Mouse (Mus musculus): Measurements from ENCODE around the gene Mrpl33.

Gene Mrpl33

DNA sequence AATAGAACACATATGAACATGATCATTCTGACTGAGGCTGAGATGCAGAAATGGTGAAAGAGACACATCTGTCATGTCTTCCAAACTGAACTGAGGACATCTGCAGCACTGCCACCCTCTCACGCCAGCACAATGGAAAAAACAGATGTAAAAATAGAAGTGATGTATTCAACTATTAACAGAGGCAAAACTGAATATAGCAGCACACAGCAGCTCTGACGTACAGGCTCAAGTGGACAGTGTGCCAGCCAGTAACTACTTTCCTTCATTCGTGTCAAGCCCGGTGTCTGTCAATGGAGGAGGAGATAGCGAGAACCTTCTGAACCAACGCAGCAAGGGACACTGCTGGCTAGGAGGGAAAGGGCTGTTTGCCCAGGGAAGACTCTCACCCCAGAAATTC lies 48.1 kb downstream of the Mrpl33 start:
- no peak for DNase-seq

DNA sequence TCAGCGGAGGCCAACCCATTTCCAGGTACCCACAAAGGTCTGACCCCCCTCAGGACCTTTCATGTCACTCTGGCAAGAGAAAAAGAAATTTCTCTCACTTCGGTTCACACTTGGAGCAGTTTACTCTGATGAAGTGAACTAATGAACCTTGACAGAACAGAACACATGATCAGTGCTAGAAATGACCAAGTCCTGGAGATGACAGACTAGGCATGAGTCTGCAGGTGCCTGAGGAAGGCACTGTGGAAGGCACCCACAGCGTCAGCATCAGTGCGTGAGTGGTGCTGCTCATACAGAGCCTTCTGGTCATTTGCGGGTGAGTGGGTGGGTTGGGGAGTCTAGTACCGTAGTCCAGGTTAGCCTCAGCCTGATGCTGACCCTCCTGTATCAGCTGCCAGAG lies 49.1 kb downstream of the Mrpl33 start:
- DNase-seq = no peak

DNA sequence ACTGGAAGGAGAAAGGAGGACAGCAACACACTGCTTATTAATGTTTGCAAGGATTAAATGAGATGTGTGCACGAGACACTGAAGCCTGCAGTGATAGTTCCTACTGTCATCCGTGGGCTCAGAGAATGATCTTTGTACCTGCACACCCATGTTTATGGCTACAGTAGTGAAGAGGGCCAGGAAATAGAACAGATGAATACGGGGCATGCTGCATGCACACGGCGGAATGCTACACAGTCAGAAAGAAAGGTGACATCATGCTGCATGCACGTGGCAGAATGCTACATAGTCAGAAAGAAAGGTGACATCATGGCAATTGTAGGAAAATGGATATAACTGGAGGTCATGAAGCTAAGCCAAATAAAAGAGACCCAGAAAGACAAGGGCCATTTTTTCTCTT lies 49.8 kb downstream of the Mrpl33 start:
- DNase-seq = no peak

DNA sequence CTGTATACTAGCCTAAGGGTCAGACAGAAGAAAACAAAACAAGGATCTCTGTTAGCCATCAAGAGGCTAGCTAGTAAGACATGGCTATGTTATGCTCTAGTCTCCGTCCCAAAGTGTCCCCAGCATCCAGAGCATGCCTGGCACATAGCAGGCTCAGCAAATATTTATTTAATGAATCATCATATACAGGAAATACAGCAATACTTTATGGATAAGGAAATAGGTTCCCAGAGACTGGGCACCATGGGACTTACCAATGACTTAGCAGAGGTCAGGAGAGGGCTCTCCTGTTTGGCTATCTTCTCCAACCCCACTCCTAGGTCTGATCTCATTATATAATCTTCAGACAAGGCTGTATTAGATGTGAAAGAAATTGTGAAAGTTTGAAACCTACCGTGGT lies 50.6 kb downstream of the Mrpl33 start:
- no peak for DNase-seq

DNA sequence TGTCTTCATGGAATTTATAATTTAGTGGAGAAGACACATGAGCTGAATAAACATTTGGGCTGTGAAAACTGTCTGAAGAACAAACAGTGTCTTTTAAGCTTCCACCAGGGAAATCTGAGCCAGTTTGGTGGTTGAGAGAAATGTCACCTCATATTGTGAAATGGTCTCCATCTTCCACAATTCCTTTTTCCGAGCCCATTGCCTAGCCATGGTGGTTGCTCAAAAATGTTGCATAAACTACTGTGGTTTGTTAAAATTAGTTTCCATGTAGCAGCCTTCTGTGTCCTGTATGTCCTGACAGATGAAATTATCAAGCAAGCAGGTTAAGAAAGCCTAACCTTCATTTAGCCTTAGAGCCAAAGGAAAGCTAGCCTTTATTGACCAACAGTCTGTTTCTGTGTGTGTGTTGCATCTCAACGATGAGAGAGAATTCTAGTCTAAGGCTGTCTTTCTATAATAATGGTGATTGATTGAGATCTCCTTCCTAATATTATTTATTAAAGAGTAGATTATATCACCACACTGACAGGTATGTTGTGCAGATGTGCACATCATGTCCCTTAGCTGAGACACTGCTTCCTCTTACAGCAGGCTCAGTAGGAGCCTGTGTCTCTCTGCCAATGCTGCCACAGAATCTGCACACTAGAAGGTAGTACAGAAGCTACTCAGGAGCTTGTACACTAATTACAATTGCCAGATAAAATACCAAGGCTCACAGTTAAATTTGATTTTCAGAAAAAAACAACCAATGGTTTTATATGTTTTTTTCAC lies 54.0 kb downstream of the Mrpl33 start:
- DNase-seq = no peak

DNA sequence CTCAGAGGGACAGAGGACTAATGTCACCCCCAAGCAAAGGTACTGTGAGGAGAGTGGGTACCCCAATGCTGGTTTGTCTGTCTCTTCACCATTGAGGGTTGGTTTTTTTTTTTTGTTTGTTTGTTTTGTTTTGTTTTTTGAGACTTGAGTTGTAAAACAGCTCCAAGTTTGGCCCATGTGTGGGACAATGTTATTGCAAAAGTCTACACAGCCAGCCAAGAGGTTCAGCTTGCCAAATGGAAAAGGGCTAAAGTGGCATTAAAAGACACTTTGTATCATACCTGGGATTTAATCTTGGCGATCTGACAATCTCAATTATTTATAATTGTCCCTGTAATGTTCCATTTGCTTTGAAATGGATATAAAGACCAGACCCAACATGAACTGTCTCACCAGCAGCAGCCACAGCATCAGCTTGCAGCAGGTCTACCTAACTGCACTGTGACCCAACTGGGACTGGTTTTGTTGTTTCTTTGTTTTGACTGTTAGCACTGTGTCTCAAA lies 59.0 kb downstream of the Mrpl33 start:
- DNase-seq = no peak

DNA sequence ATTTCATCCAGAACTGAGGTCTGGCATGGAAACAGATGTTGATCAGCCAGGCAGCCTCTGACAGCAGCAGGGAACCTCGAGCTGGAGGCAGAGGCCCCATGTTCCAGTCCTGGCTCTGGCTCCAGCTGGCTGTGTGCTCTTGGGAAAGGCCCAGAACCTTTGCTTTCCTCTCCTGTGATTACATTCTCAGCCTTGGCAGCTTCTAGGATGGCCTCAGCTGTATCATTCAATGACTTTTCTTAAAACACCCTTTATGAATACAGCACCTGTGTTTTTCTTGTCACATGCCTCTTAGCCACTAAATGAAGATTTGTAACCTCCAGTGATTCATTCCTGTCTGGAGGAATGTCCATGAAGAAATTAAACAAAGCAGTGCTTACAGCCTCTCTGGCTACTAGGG lies 69.4 kb downstream of the Mrpl33 start:
- no peak for DNase-seq

DNA sequence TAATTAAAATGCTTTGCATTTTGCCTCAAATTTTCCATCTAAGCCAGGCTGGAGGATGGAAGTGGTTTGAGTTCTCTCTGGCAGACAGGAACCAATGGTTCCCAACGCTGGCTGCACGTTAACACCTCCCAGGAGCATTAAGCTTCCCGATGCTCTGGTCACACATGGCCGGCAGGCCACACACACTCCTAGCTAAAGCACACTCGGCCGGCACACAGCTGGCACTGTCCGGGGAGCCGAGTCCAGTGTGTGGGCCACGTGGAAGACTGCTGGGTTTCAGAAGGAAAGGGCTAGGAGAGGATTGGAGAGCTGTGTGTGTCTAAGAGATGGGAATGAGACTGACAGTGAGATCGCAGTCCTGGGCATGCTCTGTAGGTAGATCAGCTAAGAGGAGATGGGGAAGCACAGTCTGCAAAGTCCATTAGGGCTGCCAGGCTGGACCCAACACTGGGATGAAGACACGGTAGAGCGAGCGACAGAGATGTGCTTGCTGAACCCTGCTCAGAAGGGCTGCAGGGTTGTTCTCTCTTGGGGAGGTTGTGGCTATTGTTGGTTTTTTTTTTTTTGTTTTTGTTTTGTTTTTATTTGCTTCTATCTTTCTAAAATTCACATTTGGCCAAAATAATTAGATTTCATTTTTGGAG lies 71.7 kb downstream of the Mrpl33 start:
- no peak for DNase-seq

DNA sequence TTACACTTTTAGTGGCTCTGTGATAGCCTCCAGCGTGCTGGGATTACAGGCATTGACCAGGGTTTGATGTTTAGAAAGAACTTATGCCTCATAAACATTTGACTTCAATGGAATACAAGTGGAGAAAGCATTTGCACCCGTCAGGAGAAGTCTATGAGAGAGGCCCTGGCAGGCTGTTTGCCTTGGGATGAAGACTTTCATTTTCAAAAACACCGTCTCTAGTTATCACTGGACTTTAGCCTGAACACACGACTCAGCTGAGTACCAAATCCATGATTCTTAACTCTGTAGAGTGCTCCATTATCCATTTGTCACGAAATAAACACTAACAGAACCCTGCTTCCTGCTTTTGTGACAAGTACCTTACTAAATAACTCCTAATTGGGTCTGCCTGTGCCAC lies 73.2 kb downstream of the Mrpl33 start:
- DNase-seq = no peak

DNA sequence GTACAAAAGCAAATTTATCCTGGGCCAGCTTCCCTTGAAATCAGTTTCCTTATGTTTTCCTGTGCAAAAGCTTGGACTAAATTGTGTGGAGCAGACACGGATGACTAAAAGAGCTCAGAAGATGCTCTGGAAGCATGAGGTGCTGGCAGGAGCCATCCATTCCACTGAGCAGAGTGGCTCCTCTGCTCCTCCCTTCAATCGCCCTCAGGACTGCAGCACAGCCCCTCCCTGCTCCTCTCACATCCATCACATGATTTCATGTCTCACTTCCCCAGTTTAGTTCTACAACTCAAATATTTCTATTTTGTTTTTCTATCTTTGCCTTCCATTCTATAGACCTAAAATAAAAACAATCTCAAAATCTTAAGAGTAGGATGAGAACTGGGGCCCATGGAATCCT lies 74.4 kb downstream of the Mrpl33 start:
- DNase-seq = no peak

DNA sequence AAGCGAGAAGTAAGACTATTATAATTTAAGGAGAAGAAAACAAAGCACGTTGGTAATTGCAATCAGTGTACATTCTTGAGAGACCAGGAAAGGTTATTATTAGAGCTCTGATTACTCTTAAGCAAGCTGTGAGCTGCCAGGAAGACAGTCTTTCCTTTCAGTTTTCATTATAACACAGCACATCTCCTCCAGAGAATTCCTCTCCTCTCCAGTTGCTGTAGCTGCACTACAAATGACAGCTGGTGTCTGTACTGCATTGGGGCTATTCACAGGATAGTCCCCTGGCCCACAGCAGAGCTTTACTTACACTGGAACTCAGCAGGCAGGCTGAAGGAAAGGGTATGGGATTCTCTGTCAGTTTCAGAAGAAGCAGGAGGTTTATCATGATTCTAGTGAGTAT lies 76.7 kb downstream of the Mrpl33 start:
- DNase-seq = no peak

DNA sequence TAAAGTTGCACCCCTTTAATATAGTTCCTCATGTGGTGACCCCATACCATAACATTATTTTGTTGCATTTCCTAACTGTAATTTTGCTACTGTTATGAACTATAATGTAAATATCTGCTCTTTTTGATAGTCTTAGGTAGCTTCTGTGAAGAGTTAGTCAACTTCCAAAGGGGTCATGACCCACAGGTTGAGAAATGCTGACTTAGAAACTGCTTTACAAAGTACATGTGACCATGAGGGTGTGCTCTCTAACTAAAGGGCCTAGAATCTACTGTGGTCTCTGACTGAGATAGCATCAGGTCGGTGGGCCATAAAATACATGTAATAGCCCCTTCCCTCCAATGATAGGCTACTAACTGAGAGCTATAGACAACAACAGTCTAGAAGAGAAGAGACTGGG lies 81.3 kb downstream of the Mrpl33 start:
- DNase-seq = no peak

DNA sequence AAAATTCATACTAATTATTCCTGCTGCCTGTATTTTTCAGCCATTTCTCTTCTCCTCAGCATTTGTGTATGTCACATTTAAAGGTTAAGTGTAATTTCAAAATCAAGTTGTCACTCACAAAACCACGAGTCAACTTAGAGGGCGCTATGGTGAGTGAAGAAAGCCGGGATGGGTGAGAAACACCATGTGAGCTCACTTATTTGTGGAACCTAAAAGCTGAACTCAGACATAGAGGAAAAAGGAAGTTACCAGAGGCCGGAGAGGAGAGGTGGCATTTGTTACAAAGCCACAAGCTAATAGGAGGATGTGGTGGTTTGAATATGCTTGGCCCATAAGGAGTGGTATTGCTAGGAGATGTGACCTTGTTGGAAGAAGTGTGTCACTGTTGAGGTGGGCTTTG lies 83.4 kb downstream of the Mrpl33 start:
- no peak for DNase-seq

DNA sequence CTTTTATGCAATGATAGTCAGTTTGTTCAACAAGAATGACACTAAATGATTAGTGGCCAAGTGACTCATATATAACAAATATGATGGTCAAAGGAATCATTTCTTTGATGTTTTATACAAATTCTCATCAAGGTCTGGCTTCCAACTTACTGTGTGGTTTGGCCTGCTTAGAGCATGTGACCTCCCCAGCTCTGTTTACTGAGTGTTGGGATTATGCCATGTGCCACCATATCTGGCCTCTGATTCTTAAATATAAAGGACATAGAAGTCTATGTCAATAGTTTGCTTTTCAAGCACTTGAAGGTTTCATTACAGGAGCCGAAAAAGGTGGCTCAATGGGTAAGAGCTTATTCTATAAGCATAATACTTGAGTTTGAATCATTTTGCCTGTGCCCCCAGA lies 85.6 kb downstream of the Mrpl33 start:
- no peak for DNase-seq

DNA sequence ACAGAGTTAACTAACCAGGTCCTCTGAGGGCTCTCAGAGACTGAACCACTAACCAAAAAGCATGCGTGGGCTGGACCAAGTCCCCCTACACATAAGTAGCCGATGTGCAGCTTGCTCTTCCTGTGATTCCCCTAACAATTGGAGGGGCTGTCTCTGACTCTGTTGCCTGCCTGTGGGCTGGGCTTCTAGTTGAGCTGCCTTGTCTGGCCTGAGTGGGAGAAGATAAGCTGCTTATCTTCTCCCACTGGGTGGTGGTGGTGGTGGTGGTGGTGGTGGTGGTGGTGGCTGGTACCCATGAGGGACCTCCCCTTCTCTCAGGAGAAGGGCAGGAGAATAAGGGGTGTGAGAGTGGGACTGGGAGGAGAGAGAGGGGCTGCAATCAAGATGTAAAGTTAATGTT lies 89.3 kb downstream of the Mrpl33 start:
- no peak for DNase-seq

DNA sequence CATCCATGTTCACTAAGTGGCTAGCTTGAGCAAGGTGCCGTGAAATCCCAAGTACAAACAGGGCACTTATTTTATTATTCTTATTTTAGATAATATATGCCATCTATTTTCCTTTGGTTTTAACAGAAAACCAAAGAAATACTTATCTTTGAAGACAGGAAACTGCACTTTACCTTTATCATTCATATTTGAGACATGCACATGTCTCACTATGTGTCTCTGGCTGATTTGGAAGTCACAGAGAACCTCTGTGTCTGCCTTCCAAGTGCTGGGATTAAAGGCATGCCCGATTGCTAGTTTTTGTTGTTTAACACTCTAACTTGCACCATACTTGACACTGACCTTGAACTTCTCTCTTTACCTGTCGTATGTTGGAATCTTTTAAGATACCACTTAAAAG lies 91.2 kb downstream of the Mrpl33 start:
- DNase-seq = no peak

DNA sequence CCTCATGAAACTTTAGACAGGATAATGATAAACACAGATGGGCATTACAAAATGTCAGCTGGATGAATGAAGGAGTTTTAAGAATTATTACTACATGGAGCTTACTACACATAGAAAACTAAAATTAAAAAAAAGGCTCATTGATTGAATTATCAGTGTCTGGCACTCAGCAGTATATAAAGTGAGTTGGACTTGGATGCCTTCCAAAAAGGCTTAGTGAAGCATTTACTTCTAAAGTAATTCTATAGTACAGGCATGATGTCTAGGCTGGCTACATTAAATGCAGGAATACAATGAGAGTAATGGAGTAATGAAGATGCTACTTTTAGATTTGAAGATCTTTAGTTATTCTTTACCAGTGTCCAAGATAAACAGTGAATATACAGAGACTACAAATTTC lies 96.5 kb downstream of the Mrpl33 start:
- DNase-seq = no peak

DNA sequence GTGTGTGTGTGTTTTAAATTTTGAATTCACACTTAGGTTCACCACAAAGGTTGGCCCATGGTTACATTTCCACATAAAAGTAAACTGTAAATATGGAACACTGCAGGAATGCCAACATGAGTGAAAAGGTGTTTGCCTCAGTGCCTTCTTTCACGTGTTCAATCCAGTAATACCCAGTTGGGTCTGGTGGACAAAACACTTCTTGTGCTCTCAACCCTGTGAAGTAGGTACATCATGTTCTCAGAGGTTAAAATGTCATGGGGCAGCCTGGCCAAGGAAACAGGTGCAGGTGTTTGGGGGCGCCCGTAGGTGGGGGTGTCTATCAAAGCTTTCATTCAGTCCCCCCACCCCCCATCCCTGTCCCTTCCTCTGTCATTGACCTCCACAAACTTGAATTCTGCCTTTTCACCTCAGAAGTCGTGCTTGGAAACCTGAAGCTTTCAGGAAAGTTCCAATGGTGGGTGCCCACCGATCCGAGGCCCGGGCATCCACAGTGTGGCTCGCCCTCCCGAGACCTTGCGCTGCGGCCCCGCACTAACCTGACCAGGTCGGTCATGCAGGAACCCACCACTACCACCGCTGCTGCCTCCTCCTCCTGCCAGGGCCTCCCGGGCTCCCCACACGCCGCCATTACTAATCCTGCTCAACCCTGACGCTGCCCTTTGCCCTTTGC lies 100.4 kb downstream of the Mrpl33 start, which contains the start of gene Rbks:
Rbks (minus strand) TSS at position 657 of the 673 bp plus-strand sequence.
- no peak for DNase-seq

DNA sequence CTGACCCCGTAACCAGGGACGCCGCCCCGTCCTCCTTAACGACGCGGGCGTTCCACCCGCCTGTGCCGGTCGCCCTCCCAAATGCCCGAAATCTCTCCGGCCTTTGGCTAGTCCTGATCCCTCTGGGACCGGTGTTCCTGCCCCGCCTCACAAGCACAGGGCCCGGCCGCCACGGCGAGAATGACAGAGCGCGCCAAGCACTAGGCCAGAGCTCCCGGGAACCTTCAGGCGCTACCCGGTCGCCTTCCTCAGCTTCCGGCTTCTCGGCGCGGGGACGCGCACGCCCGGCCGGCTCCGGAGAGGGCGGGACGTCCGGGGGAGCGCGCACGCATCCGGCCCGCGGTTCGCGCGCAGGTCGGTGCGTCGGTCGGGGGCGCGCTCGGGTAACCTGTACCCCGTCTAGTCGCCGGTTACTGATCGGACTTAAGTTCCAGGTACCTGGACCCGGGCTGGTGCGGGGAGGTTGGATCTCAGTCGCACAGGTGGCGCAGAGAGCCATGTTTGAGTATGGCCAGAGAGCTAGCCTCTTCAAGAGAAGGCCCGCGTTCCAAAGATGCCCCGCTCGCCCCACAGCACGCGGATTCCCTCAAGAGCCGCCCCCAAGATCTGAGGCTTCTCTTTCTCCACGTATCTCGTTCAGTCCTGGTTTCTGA lies 101.0 kb downstream of the Mrpl33 start, which contains the start of gene Babam2:
Babam2 (plus strand) TSS at position 41 of the 653 bp plus-strand sequence.
- peak; percentile 97 for DNase-seq

DNA sequence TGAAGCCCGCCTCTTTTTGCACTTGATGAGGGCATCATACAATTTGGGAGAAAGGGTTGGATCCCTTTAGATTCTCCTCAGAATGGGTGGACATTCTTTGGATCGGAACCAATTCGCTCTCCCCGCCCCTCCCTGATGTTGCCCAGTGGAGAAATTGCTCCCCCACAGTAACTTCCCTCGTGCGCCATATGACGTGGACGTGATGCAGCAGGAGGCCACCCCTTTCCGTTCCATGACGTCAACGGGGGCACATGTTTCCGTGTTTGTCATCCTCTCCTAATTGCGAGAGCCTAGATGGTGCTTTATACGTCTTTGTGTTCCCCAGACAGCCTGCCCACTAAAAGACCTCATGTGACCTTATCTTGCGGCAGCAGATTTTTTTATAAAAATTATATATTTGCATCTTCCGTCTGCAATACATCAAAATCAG lies 101.6 kb downstream of the Mrpl33 start:
- peak; percentile 89 for DNase-seq

DNA sequence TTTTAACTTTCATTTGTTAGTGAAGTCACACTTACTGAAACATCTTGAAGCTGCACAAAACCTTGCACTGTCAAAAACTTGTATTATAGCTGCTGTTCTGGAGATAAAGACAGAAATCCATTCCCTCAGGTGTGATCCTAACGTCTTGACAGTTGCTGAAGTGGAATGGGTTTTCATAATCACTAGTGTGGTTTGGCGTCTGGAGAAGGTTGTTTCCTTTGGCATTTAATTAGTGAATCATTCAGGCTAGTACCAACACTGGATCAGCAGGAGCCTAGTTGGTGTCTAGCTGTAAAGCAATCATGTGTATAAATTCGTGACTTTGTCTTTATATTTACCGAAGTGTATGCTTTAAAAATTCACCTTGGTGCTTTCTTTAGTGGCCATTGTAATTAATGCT lies 102.2 kb downstream of the Mrpl33 start:
- DNase-seq = no peak

DNA sequence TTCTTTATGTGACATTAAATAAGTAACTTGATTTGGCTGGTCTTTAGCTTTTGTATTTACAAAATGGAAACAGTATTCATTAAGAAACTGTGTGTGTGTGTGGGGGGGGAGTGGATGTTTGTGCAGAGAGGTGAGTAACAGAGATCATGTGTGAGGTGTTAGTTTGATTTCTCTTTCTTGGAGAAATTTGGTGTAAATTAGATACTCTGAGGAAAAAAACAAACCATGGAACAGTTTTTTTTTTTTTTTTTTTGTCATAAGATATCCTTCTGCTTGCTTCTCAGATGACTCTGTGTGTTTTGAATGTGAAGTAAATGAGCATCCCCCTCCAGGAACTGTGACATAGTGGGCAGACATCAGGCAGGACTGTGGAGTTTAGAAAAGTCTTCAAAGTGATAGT lies 102.7 kb downstream of the Mrpl33 start:
- no peak for DNase-seq

DNA sequence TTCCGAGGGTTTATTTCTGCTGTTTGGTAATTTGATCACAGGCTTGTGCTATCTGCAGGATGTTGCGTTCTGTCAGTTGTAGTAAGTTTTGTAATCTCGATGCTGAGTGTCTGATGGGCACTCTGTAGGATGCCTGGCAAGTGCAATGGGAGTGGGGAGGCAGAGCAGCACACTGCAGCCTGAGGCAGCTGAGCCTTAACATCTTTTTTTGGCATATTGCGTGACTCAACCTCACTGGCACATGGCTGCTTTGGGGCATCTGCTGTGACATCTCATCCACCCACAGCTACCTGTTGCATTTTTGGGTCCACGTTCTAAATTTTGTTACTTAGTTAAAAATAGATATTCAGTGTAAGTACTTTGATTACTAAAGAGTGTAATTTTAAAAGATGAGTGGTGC lies 108.2 kb downstream of the Mrpl33 start:
- no peak for DNase-seq

Measured in thymus, postnatal 4 days (tissue).